Mouse (Mus musculus) brain, embryonic 14.5 days (tissue): ENCODE results near the gene Kdm5c. TPM values are rescaled to one million over a fixed set of nuclear protein-coding genes. Genes with fewer than 3 reads are reported as not detected.

Experiments used
- DNase-seq: peaks from one replicate; pipeline ENCODE4 v3.0.0-alpha.2; 2011; ENCODE audit warnings: low read depth
- CTCF ChIP-seq: fragments of 200-500 bp; IDR thresholded peaks from 2 replicates; pipeline ENCODE4 v1.5.1; 2012; ENCODE audit warnings: inconsistent platforms, mild to moderate bottlenecking, moderate library complexity, borderline replicate concordance; ENCODE audit not compliant: insufficient read depth, insufficient read length; ENCODE audit errors: extremely low read depth
- POLR2A ChIP-seq: fragments of 200-500 bp; IDR thresholded peaks from 2 replicates; pipeline ENCODE4 v1.6.1; 2012; ENCODE audit warnings: mild to moderate bottlenecking, inconsistent platforms, borderline replicate concordance; ENCODE audit not compliant: poor library complexity, insufficient read depth, insufficient read length, severe bottlenecking; ENCODE audit errors: extremely low read depth
- polyA plus RNA-seq: library from polyadenylated mRNA; depleted of rRNA; stranded (reverse); fragments of >200 nt; gene quantifications from 2 replicates; pipeline ENCODE4 v1.2.3, GENCODE M21; 2012; rRNA removed

The Kdm5c gene
- polyA plus RNA-seq, 1 experiment: 57.9 TPM

DNA sequence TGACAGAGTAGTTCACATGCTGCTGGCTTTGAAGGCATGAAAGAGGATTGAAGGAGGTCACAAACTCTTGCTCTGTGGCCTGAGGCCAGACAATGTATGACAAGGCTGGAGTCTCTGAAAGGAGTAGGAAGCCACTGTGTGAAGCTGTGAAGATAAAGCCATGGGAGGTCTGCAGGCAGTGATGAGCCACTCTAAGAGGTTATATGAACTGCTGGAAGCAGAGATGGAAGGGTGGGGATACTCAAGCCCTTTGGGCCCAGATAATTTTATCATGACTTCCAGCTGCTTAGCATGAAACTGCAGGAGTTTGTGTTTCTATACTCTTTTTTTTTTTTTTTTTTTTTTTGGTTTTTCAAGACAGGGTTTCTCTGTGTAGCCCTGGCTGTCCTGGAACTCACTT, 74.6 kb downstream of the Kdm5c start:
- DNase-seq: no peak
- TF ChIP-seq POLR2A (no peak), CTCF (no peak)

DNA sequence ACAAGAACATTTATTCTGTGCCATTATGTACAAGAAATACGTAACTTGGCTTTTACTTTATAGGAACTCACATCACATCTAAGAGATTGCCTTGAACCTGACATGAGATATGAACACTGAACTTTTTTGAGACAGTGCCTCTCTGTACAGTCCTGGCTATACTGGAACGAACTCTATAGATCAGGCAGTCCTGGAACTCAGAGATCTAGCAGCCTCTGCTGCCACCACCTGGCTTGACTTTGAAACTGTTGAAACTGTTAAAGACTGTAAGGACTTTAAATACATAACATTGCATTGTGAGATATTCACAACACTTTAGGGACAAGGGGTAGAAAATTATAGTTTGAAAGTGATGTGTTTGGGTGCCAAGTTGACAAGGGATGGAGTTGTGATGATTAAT, 75.1 kb downstream of the Kdm5c start:
- DNase-seq: peak; percentile 39
- TF ChIP-seq POLR2A (no peak), CTCF (peak; percentile 51; the same call in 1 of the 2 replicates)

DNA sequence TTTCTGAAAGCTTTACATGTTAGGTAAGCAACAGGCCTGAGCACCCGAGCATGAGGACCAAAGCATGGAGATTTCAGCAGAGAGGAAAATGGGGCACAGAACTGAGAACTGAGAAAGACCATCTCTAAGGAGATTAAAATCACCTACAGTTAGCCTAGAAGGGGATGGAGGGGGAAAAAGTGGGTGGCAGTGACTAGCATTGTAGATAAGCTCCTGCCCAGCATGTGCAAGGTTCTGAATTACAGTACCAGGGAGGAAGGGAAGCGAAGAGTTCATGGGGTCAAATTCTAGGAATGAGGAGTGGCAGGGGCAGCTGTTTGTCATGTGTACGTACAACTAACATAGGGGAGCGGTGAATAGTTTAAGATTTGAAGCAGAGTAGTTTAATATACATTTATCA, 87.7 kb downstream of the Kdm5c start:
- no peak for DNase-seq
- TF ChIP-seq CTCF (no peak), POLR2A (no peak)

DNA sequence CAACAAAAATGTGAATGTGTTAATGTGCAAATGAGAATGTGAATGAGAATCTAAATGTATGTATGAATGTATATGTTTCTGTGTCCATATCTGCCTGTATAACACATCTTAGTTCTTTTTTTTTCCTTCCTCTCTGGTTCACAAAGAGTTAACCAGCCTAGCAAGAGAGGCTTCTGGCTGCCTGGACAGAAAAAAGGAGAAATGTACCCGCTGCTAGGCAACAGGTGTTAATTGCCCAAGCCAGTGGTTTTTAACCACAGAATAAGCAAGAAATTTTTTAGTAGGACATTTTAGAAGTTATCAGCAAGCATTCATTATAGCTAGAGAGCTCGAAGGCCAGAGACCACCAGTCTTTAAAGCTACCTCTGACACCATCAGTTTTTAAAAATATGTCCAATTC, 90.0 kb downstream of the Kdm5c start:
- no peak for TF ChIP-seq CTCF
- TF ChIP-seq POLR2A: no peak
- DNase-seq: peak; percentile 14

DNA sequence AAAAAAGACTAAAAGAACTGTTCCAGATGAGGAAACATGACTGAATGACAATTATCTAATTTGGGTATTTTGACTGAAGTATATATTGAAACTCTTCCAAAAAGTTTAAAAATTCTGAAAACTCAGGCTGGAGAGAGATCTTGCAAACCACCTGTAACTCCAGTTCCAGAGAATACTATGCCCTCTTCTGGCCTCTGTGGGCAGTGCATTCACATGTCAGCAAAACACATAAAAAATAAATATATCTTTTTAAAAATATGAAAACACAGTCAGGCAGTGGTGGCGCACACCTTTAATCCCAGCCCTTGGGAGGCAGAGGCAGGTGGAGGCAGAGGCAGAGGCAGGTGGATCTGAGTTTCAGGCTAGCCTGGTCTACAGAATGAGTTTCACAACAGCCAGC, 90.8 kb downstream of the Kdm5c start:
- TF ChIP-seq CTCF: peak; percentile 4; the same call in 1 of the 2 replicates
- TF ChIP-seq POLR2A: no peak
- no peak for DNase-seq

Other genes starting within 250 kb of the Kdm5c start
- 53.2 and 58.6 TPM in 2 replicates for gene Hsd17b10, start 231.2 kb upstream of the Kdm5c start, polyA plus RNA-seq
- gene Ribc1, start 216.7 kb upstream of the Kdm5c start, polyA plus RNA-seq: 0.82 and 2.7 TPM in 2 replicates
- 60.0 and 71.8 TPM in 2 replicates for gene Smc1a, start 216.6 kb upstream of the Kdm5c start, polyA plus RNA-seq
- gene Iqsec2, start 88.8 kb upstream of the Kdm5c start, polyA plus RNA-seq: 8.2 and 12.7 TPM in 2 replicates
- gene Kantr, start 94.5 kb downstream of the Kdm5c start, polyA plus RNA-seq: 30.0 and 31.1 TPM in 2 replicates
- 112 and 126 TPM in 2 replicates for gene Tspyl2, start 109.4 kb downstream of the Kdm5c start, polyA plus RNA-seq
- 22.3 and 26.3 TPM in 2 replicates for gene Gpr173, start 135.7 kb downstream of the Kdm5c start, polyA plus RNA-seq